Mouse (Mus musculus) cerebellum, postnatal 14 days (tissue): ENCODE measurements around the gene Doxl2.
"Not testable (repeated sequence)": the region's sequence is repeated elsewhere in the genome, so short reads cannot be mapped to it uniquely, and the experiment has no call there.

ENCODE experiments used
- DNase-seq, 2 experiments: peaks; one replicate each; pipeline ENCODE4 v3.0.0; 2021; ENCODE audit warnings: mixed read lengths in 2 of 2

Doxl2 gene

DNA sequence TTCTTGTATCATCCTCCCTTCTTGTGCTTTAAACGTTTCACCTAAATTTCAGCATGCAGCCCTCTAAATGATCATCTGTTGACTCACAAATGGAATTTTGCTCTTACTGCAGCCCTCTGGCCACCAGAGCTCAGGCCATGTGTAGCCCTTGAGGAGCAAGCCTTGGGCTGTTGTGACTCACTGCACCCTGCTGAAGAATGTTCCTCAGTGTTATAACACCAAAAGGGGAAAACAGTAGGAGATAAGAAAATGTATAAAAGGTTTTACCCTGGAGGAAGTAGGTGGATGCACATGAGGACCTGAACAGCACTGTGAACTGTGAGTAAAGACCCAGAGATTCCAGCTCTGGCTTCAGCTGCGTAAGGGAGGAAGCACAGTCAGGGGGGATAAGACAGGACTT is at the start of gene Doxl2:
Doxl2 (plus strand) TSS at position 301 of the 400 bp plus-strand sequence.
- DNase-seq, result no peak

DNA sequence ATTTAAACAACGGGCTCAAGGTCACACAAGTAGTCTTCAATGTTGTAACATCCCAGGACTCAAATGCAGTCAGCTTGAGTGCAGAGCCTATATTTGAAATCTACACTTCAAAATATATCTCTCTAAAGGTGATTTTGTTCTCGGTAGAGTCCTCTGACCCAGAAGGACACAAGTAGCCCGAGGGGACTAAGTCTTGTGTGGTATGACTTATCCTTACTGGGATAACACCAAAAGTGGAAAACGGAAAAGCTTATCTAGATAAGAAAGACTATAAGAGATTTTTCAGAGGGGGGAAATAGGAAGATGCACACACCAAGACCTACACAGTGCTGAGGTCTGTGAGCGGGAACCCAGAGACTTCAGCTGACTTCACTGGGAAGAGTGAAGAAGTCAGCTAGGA is 45.2 kb upstream of the Doxl2 start, which contains the start of gene 1600015I10Rik:
1600015I10Rik (plus strand) TSS at position 301 of the 400 bp plus-strand sequence.
- DNase-seq, result no peak

DNA sequence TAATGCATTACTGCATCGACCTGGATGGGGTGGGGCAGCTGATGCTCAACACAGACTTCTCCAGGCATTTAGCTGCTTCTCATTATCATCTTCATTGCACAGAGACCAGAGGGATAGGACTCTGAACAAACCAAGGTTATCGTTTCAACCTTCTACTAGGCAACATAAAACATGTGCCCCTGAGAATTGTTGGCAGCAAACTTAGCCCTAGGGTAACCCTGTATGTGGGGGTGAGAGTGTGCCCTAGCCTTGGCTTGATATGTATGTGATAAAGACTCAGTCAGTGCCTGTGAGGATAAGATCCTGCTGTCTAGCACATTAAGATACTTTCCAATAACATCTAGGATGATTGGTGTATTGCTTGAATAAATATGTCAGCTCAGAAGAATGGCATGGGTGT is 25.2 kb upstream of the Doxl2 start:
- DNase-seq, result no peak

DNA sequence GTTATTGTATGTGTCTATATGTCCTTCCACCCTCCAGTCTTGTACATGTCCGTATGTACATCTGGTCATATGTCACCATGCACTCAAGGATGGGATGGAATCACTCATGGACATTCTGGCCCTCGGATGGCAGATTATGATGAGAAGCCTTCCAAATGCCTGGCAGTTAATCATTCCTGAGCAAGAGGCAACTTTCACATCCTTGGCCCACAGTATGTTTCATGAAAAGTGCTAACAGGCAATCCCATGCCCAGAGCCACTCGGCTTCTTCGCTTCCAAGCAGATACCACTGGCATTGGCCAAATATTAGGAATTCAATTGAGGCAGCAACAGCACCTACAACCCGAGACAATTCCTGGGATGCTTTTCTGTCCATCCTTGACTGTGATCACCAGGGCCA is 24.1 kb upstream of the Doxl2 start:
- no peak for DNase-seq

DNA sequence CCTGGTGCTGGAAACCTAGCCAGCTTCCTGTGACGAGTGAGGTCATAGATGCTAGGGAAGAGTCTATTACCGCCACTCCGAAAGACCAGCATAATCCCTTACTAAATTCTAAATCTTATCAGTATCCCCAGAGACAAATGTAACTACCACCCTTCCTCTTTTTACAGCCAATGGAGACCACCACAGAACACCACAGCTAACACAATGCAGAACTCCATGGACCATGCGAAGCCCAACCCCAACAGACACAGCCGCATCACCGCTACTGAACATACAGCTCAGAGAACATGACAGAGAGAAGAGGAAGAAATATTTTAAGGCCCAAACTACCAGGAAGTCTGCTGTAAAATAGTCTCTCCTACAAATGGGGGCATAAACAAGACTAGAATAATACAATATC is 23.1 kb upstream of the Doxl2 start:
- DNase-seq, result no peak

DNA sequence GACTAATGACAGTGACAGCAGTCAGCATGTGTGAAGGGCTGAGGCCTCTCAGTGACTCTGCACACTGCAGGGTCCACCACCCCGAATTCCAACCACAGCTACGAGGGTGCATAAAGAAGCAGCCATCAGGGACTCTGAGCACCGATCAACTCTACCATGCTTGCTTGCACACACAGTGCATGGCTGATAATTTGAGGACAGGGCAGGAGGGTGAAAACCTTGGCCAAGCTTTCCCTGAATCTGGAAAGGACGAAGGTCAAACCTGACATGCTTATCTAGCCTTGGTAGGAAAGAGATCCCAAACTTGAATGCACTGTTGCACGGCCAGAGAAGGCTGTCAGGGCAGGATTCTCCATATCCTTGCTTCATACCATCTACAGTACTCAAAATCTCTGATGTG is 21.5 kb upstream of the Doxl2 start:
- DNase-seq, result no peak

DNA sequence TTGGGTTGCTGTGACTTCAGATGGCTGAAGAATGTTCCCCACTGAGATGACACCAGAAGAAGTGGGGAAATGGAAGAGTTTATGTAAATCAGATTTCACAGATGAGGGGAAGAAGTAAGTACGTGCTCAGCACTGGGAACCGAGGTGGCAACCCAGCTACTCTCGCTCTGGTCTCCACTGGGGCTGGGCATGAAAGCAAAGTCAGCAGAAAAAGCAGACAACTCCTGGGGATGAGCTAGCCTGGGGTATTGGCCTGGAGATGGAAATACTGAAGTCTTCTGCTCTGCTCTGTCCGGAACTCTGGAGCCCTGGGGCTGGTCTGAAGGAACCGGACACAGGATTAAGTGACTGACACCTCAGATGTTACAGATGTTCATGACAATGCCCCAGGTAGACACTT is 20.6 kb upstream of the Doxl2 start:
- DNase-seq, result no peak

DNA sequence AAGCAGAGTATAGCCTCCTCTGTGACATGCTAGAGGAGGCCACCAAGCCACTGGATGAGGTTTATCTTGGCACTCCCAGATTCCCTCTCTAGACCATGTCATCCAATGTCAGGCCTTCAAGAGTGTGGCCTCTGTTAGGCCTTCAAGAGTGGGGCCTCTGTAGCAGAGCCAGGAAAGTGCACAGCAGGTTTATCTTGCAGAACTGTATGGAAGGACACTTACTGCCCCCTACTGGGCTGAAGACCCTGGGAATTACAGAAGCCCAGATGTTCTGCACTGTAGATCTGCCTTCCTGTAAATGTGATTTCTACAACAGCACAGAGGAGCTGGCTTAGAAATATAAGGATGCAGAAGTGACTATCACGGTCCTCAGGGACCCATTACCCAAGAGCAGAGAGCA is 19.8 kb upstream of the Doxl2 start:
- peak; percentile 16 to 35 for DNase-seq

DNA sequence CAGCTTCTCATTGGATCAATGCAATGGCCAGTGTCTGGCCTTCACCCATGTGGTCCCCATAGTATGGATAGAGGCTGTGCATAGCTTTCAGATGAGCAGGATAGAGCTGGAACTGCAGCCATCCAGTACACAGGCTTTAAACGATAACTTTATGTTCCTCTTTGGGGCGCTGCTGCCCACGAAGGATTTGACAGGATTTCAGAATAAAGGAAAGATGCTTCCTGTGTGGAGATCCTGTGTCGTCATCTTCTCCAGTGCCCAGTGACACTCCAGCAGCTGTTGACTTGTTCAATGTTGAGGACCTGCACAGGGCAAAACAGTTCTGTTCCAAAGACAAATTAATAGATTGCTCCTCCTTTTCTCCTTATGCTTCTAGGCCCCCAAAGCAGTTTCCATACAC is 18.0 kb upstream of the Doxl2 start:
- DNase-seq, result no peak

DNA sequence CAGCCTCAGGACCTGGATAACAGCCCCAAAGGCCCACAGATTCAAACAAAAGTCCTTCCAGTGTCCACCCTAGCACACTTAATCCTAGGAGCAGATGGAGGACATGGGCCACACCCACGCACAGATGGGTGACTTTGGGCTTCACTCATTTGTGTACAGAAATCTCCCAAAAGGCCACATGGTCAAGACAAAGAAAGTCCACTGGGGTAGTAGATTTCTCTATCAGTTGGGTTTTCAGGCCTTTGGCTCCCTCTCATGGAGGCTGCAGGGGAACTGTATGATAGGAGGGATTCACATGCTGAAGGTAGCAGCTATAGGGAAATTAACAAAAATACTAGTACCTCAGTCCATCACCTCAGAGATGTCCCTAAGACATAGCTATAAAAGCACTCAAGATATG is 16.7 kb upstream of the Doxl2 start:
- DNase-seq, result peak; percentile 60 to 68

DNA sequence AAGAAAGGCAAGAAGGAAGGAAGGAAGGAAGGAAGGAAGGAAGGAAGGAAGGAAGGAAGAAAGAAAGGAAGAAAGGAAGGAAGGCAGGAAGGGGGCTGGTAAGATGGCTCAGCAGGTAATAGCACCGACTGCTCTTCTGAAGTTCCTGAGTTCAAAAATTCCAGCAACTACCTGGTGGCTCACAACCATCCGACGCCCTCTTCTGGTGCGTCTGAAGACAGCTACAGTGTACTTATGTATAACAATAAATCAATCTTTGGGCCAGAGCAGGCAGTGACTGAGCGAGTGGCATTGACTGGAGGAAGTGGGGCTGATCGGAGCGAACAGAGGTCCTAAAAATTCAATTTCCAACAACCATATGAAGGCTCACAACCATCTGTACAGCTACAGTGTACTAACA is 15.6 kb upstream of the Doxl2 start:
- peak; percentile 28 to 30 for DNase-seq

DNA sequence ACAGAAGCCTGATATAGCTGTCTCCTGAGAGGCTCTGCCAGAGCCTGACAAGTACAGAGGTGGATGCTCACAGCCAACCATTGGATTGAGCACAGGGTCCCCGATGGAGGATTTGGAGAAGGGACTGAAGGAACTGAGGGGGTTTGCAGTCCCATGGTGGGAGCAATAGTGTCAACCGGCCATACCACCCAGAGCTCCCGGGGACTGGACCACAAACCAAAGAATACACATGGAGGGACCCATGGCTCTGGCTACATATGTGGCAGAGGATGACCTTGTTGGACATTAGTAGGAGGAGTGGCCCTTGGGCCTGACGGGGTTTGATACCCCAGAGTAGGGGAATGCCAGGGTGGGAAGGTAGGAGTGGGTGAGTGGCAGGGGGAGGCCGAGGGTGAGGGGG is 8.1 kb upstream of the Doxl2 start:
- not testable (repeated sequence) for DNase-seq

DNA sequence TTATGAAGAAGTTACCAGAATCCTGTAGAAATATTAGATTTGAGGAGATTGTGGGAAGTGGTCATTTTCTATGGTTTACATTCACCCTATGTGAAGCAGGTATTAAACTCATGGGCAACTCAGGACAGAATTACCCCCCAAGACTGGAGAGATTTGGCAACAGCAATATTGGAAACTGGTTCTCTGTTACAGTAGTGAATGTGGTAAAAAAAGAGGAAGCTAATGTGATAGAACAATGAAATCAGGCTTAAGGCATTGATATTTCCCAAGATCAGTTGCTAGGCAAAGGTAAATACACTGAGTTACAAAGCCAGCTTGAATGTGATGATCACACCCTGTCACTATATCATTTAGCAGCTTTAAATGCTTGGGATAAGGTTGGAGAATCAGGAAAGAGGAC is 6.9 kb upstream of the Doxl2 start:
- no peak for DNase-seq

DNA sequence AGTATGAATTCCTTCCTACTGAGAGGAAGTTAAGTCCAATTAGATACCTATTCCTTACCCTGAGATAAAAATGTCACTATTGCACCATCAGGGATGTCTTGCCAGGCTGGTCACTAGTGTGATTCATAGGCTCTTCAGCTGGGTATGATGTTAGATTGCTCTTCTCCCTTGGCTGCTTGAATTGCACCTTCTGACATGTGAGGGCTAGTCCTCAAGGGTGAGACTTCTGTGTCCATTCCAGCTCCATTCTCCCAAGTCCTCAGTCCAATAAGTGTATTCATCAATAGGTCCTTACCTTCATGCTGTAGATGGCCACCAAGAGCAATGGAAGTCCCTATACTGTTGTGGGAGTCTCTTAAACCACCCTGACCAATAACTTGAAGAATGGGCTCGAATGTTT is 4.9 kb downstream of the Doxl2 start:
- DNase-seq, result no peak

DNA sequence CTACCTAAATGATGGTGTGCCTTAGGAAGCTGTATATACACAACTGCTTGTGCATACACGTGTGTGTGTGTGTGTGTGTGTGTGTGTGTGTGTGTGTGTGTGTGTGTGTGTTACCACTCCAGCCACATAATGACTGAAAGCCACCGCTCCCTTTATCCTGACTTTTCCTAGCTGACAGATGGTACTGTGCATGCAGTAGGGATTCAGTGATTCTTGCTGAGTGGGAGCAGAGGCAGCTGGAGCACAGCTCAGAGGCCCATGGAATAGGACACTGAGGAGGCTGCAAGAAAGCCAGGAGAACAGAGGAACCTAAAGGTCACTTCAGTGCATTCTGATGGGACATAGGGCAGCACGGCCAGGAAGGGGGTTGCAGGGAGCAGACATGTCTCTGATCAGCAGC is 7.5 kb downstream of the Doxl2 start:
- DNase-seq, result no peak

DNA sequence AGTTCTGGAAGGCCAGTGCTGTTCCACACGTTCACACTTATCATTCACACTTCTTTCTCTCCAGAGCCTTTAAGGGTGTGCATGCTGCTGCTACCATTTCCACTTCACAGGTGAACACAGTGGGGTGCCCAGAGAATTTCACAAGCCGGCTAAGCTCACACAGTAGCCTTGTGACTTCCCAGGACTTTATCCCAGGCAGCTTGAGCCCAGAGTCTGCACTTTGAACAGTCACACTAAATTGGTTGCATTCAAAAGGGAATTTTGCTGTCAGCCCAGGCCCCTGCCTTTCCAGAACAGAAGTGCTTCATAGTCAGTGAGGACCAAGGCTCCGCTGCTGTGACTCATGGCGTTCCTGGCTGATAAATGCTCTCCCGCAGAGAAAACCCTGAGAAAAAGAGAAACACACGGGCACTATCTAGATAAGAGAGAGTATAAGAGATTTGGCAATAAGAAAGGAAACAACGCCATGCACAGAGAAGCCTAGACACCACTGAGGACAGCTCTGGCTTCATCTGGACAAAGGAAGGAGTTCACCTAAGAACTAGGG is 11.8 kb downstream of the Doxl2 start, which contains the start of gene Svs1:
Svs1 (plus strand) TSS at position 418 of the 547 bp plus-strand sequence.
- DNase-seq, result no peak

DNA sequence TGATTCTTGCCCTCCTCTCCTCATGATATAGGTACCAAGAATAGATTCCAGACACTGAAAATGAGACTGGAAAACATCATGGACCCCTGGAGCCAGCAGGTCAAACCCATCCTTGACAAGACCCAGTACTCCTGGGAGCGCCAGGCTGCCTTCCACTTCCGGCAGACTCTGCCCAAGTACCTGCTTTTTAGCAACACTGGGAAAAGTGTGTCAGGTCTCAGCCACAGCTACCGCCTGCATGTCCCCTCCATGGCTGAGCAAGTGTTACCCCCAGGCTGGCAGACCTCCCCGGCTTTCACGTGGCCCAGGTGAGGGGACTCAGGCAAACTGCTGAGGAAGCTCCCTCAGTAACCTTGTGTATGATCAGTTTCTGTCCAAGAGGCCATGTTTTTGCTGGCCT is 15.2 kb downstream of the Doxl2 start:
- no peak for DNase-seq

DNA sequence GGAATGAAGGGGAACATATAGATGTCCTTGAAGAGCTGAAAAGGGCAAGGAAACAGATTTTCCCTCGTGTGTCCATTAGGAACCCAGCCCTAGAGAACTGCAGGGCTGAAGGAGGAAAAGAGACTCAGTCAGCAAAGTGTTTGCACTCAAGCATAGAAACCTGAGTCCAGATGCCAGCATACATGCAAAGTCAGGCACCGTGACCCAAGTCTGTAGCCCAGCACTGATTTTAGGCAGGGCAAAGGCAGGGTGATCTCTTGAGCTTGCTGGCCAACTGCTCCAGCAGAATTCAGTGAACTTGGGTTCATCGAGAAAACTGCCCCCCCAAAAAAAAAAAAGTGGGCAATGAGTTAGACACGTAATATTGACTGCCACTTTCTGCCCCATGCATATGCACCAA is 17.2 kb downstream of the Doxl2 start:
- no peak for DNase-seq

DNA sequence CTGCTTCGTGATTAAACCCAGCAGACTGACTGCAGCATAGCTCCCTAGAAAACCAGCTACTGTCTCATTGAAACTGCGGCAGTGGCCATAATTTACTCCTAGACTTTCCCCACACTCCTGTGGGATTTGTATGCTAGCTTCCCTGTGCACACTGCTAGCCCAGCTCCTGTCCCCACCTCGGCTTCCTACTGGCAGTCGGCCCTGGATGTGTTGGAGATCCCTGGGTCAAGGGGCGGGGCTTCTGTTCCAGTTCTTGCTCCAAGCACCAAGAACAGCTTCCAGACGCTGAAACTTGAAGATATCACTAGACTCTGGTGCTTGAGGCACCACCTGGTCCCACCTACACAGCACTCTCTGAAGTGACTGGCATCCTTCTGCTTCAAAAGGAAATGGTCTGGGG is 23.4 kb downstream of the Doxl2 start:
- no peak for DNase-seq

DNA sequence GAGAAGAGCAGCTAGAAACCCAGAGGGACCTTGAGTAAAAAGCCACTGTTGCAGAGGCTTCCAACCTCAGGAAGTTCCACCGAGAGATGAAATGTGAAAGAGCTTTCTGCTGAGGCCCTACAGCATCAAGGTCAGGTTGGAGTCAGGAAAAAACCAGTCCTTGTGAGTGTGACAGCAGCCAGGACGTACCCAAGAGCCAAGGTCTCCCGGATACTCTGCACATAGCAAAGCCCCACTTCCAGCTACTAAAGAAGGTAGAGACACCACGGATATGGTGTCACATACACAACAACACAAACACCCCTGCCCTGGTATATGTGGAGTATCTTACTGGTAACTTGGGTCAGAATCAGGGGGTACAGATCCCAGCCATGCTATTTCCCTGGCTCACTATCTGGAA is 24.0 kb downstream of the Doxl2 start:
- no peak for DNase-seq

DNA sequence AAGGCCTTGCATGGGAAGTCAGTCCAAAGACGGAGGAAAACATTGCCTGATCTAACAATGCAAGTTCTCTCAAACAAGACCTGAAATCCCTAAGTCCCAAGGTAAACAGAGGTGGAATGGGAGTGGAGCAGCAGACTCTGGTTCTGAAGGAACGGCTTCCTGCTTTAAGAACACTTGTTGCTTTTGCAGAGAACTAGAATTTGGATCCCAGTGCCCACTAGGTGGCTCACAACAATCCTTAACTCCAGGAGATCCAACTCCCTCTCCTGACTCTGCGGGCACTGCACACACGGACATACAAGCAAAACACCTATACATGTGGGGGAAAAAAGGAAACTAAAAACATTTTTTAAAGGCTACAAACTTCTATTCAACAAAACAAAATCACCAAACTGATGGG is 28.6 kb downstream of the Doxl2 start:
- DNase-seq, result no peak

DNA sequence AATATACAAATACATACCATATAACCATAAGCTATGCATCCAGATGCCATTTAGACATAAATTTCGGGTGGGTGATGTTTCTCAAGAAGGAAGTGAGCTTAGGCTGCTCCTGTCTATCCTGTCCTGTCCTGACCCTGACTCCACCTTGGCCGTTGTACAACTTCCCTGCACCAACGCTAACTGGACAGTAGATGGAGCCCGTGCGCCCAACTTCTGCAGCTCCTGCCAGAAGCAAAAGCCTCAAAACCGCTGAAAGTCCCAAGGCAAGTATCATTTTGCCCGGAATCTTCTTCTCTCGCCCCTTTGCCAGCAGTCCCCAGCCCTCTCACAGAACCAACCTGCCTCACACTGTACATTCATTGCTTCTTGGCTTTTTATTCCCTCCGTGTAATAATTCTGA is 33.2 kb downstream of the Doxl2 start:
- peak; percentile 73 to 78 for DNase-seq

DNA sequence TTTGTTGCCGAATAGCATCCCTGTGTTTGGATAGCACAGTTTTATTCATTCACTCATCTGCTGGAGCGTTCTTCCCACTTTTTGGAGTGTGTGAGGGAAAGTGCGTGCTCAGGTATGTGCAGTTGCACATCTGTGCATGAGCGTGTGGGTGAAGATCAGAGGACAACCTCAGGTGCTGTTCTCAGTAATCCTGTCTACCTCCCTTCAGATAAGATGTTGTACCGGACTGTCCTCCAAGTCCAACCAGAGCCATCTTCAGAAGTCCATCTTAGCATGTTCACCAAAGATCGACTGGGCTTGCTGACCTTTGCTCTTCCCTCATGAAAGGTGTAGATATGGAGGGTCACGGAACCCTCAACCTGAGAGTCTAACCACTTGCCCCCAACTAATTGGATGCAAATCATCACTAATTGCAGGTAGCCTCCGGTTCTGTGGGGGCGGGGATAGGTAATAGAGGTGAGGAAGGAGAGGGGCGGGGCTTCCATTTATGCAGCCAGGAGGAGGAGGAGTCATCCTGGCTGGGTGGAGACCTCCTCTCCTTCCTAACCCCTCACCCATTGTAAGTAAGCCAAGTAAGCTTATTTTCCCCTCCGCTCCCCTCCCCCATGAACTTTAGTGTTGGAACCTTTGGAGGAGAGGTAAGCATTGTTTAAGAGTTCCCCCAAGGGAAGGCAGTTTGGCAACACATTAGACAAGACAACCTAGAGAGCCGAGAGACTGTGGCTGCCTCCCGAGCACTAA is 33.8 kb downstream of the Doxl2 start:
- DNase-seq, result no peak

DNA sequence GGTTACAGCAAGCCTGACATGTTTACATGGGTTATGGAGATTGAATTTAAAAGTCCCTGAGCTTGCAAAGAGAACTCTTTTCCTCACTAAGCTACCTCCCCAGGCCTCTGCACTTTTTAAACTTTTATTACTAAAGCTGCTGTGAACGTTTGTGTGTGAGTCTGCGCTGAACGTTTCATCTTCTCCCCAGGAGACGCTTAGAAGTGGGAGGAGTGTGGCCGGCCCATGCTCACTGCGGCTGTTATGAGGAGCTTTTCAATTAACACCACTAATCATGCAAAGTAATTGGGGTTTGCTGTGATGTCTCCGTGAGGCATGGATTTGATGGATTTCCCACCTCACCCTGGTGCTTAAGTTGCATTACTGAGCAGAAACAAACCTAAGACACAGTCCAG is 34.4 kb downstream of the Doxl2 start:
- no peak for DNase-seq

DNA sequence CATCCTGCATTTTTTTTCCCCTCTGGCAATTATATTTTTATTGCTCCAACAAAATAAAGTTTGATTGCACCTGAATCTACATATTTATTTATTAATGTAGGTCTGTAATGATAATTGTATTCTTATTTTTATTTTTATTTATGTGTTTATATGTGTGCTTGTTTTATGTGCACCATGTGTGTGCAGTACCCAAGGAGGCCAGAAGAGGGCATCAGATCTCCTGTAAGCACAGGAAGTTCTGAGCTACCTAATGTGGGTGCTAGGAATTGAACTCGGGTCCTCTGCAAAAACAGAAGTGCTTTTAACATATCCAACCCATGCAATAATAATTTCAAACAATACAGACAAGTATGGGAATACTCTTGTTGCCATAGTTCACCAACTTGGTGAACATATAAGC is 34.9 kb downstream of the Doxl2 start:
- DNase-seq, result peak in 1 of 2 experiments; percentile 29
